Mouse (Mus musculus): ENCODE data around the gene Gdpd5. TPM values are rescaled to one million over a fixed set of nuclear protein-coding genes. Genes with fewer than 3 reads are reported as not detected.

The Gdpd5 gene
- polyA plus RNA-seq, 1 experiment from 2014 or later, result 16.7 TPM

DNA sequence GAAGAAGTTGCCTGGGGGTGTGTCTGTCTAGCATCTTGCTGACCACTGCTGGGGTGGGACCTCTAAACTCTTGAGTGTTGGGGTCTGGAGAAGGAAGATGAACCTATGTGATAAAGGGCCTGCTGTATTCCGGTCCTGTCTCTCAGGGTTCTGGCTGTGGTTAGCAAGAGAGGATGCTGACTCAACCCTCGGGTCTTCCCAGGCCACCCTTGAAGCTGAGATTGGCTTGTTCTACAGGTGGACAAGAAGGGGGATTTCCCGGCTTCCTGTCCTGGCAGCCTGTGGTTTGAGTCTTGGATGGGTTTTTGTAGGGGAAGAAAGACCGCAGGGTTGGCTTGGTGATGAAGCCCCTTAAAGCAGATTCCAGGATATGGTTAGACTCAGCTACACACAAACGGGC is 47.6 kb downstream of the Gdpd5 start:
- ATAC-seq (ENCODE audit: low FRiP score), result no peak
- 91% methylated on average over 5 of the region's 5 CpGs for WGBS
- no peak overlapping the region for H3K9ac ChIP-seq (ENCODE audit: low read length)
- no peak for DNase-seq (ENCODE audit: low spot score, missing footprints)
- no peaks in the 10 kb centered on the region for H3K9me3 ChIP-seq (ENCODE audit: control insufficient read depth, low read length)
- no peak overlapping the region for H3K4me3 ChIP-seq (ENCODE audit: low read depth, low read length)
- no peaks in the 10 kb centered on the region for H3K36me3 ChIP-seq (ENCODE audit: control insufficient read depth, insufficient read depth, low read length)
- no peak overlapping the region for H3K4me2 ChIP-seq
- H3K27ac ChIP-seq (ENCODE audit: low read depth, low read length), result no peak overlapping the region
- H3K27me3 ChIP-seq (ENCODE audit: control insufficient read depth, insufficient read depth, low read length), result no peaks in the 10 kb centered on the region
- peaks cover 8% of the 10 kb centered on the region for H3K4me1 ChIP-seq (ENCODE audit: control insufficient read depth, insufficient read depth, low read length)

DNA sequence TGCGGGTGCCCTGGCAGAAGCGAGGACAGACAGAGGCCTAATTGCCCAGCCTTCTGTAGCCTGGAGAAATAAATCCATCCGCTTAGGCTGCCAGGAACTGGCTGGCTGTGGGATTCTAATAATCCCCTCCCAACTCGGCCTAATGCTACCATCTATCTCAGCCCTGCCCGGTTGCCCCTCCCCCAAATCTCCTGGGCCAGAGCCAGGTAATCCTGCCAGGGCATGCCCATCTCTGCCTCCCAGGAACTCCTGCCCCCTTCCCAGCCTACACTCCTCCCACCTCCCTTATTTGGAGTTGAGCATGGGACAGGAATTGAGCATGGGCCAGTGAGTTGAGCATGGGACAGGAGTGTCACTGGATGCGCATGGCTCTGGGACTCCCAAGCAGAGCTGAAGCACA is 48.6 kb downstream of the Gdpd5 start:
- no peak overlapping the region for H3K27ac ChIP-seq (ENCODE audit: low read depth, low read length)
- H3K36me3 ChIP-seq (ENCODE audit: control insufficient read depth, insufficient read depth, low read length), result no peaks in the 10 kb centered on the region
- H3K9ac ChIP-seq (ENCODE audit: low read length), result no peak overlapping the region
- no peaks in the 10 kb centered on the region for H3K9me3 ChIP-seq (ENCODE audit: control insufficient read depth, low read length)
- DNase-seq (ENCODE audit: low spot score, missing footprints), result no peak
- H3K4me1 ChIP-seq (ENCODE audit: control insufficient read depth, insufficient read depth, low read length), result peaks cover 10% of the 10 kb centered on the region
- H3K27me3 ChIP-seq (ENCODE audit: control insufficient read depth, insufficient read depth, low read length), result no peaks in the 10 kb centered on the region
- 27% methylated on average over 6 of the region's 6 CpGs for WGBS
- no peak for ATAC-seq (ENCODE audit: low FRiP score)
- H3K4me2 ChIP-seq, result no peak overlapping the region
- no peak overlapping the region for H3K4me3 ChIP-seq (ENCODE audit: low read depth, low read length)

DNA sequence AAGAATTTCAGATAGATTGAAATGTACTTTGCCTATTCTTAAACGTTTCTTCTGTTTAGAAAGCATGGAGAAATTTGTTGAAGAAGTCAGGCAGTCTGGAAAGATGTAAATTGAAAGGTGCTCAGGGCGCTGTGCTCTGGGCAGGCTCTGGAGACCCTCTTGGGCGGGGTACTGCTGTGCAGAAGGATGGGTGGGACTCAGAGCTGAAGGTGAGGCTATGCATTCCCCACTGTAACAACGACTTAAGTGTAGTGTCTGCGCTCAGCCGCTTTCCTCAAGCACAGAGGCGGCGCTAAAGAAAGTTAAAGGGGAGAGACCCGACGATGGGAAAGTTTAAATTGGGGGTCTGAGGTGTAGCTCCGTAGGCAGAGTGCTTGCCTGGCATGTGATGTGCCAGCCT is 49.0 kb downstream of the Gdpd5 start:
- no peak overlapping the region for H3K4me2 ChIP-seq
- H3K36me3 ChIP-seq (ENCODE audit: control insufficient read depth, insufficient read depth, low read length), result no peaks in the 10 kb centered on the region
- no peaks in the 10 kb centered on the region for H3K27me3 ChIP-seq (ENCODE audit: control insufficient read depth, insufficient read depth, low read length)
- H3K9ac ChIP-seq (ENCODE audit: low read length), result no peak overlapping the region
- no peaks in the 10 kb centered on the region for H3K9me3 ChIP-seq (ENCODE audit: control insufficient read depth, low read length)
- peaks cover 10% of the 10 kb centered on the region for H3K4me1 ChIP-seq (ENCODE audit: control insufficient read depth, insufficient read depth, low read length)
- no peak for DNase-seq (ENCODE audit: low spot score, missing footprints)
- no peak for ATAC-seq (ENCODE audit: low FRiP score)
- H3K4me3 ChIP-seq (ENCODE audit: low read depth, low read length), result no peak overlapping the region
- no peak overlapping the region for H3K27ac ChIP-seq (ENCODE audit: low read depth, low read length)
- 78% methylated on average over 11 of the region's 11 CpGs for WGBS

DNA sequence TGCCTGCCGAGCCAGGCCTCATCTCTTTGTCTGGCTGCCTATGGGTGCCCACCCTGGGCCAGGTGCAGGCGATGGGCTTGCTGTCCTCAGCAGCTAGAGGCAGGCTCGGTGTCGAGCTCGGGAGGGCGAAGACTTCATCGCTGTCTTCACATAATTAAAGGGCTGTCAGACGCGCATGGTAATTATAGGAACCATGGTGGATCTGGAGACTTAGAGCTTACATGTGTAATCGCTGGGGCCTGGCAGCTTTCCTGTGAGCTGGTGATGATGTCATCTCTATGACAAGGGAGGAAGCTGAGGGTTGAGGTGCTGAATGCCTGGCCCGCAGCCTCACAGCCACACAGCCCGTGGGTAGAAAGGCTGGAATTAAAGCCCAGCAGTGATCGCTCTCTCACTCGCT is 51.0 kb downstream of the Gdpd5 start:
- WGBS, result 75% methylated on average over 14 of the region's 14 CpGs
- Histone ChIP-seq H3K27ac (ENCODE audit: low read depth, low read length) (no peak overlapping the region), H3K4me1 (ENCODE audit: control insufficient read depth, insufficient read depth, low read length) (peaks cover 18% of the 10 kb centered on the region), H3K36me3 (ENCODE audit: control insufficient read depth, insufficient read depth, low read length) (no peaks in the 10 kb centered on the region), H3K4me2 (no peak overlapping the region), H3K9ac (ENCODE audit: low read length) (no peak overlapping the region), H3K9me3 (ENCODE audit: control insufficient read depth, low read length) (no peaks in the 10 kb centered on the region), H3K4me3 (ENCODE audit: low read depth, low read length) (no peak overlapping the region), H3K27me3 (ENCODE audit: control insufficient read depth, insufficient read depth, low read length) (no peaks in the 10 kb centered on the region)
- ATAC-seq (ENCODE audit: low FRiP score) (no peak), DNase-seq (ENCODE audit: low spot score, missing footprints) (no peak)

DNA sequence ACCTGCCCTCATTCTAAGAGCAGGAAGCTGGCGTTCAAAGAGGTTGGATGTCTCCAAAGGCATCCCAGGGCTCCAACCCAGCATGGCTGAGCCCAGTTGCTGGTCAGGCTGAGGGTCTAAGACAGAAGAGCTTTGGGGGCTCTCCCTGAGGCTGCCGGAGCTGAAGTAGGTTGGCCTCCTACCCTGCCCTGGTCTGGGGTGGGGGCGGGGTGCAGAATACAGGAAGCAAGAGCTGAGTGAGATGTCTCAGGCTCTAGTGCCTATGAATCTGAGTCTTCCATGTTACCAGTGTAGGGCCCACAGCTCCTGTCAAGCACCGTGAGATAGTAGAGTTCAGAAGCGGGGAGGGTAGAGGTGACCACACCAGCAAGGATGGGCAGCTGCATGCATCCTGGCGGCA is 51.6 kb downstream of the Gdpd5 start:
- no peak overlapping the region for H3K9ac ChIP-seq (ENCODE audit: low read length)
- H3K4me1 ChIP-seq (ENCODE audit: control insufficient read depth, insufficient read depth, low read length), result peaks cover 18% of the 10 kb centered on the region
- no peak overlapping the region for H3K27ac ChIP-seq (ENCODE audit: low read depth, low read length)
- no peak for DNase-seq (ENCODE audit: low spot score, missing footprints)
- H3K9me3 ChIP-seq (ENCODE audit: control insufficient read depth, low read length), result no peaks in the 10 kb centered on the region
- H3K4me3 ChIP-seq (ENCODE audit: low read depth, low read length), result no peak overlapping the region
- no peaks in the 10 kb centered on the region for H3K27me3 ChIP-seq (ENCODE audit: control insufficient read depth, insufficient read depth, low read length)
- H3K36me3 ChIP-seq (ENCODE audit: control insufficient read depth, insufficient read depth, low read length), result no peaks in the 10 kb centered on the region
- H3K4me2 ChIP-seq, result no peak overlapping the region
- no peak for ATAC-seq (ENCODE audit: low FRiP score)
- WGBS, result 82% methylated on average over 6 of the region's 6 CpGs

DNA sequence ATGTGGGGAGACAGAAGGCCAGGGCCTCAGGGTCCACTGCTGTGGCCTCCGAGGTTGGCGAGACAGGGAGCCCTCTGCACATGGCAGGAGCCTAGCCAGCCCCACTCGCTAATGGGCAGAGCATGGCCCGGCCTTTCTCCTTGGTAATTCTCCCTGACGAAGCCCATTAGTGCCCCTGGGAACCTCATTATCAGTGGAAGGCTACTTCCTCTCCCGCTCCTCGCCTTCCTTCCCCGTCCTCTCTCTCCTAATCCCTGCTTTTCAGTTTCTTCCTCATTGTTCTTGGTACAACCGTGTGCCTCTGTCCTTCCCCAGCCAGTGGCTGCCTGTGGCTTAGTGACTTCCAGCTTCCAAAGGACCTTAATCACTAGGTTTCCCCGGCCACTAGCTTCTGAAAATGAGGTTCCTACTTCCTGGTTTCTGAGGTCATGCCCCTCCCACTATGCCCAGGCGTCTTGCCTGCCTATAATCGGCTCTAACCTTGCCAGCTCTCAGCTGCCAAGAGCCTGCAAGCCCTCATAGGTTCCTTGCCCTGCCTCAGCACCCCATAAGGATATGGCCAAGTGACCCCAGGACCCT is 53.5 kb downstream of the Gdpd5 start:
- Histone ChIP-seq H3K36me3 (ENCODE audit: control insufficient read depth, insufficient read depth, low read length) (no peaks in the 10 kb centered on the region), H3K9me3 (ENCODE audit: control insufficient read depth, low read length) (no peaks in the 10 kb centered on the region), H3K9ac (ENCODE audit: low read length) (no peak overlapping the region), H3K4me3 (ENCODE audit: low read depth, low read length) (no peak overlapping the region), H3K27me3 (ENCODE audit: control insufficient read depth, insufficient read depth, low read length) (no peaks in the 10 kb centered on the region), H3K4me1 (ENCODE audit: control insufficient read depth, insufficient read depth, low read length) (peaks cover 18% of the 10 kb centered on the region), H3K27ac (ENCODE audit: low read depth, low read length) (no peak overlapping the region), H3K4me2 (no peak overlapping the region)
- WGBS, result 21% methylated on average over 12 of the region's 12 CpGs
- ATAC-seq (ENCODE audit: low FRiP score) (no peak), DNase-seq (ENCODE audit: low spot score, missing footprints) (no peak)

DNA sequence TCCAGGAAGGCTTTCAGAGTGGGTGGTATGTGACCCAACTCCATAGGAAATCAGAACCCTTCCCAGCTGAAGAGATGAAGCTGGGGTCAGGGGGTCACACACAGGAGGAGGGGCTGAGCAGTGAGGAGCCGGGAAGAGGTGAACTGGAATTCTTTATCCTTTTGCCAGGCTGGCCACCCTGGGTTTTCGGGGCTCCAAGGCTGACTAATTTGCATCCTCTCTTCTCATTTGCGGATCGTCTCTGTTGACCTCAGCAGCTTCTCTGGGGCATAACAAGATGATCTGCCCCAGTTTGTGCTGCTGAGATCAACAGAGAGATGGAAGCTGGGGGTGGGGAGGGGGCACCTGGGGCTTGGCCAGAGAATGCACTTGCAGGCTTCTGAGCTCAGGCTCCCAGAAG is 55.3 kb downstream of the Gdpd5 start:
- Histone ChIP-seq H3K36me3 (ENCODE audit: control insufficient read depth, insufficient read depth, low read length) (no peaks in the 10 kb centered on the region), H3K4me2 (no peak overlapping the region), H3K4me3 (ENCODE audit: low read depth, low read length) (no peak overlapping the region), H3K9ac (ENCODE audit: low read length) (0 out of 2 replicates have a peak overlapping the region, but pooled peaks have one; percentile 10), H3K27ac (ENCODE audit: low read depth, low read length) (no peak overlapping the region), H3K9me3 (ENCODE audit: control insufficient read depth, low read length) (no peaks in the 10 kb centered on the region), H3K4me1 (ENCODE audit: control insufficient read depth, insufficient read depth, low read length) (peaks cover 18% of the 10 kb centered on the region), H3K27me3 (ENCODE audit: control insufficient read depth, insufficient read depth, low read length) (no peaks in the 10 kb centered on the region)
- DNase-seq (ENCODE audit: low spot score, missing footprints) (no peak), ATAC-seq (ENCODE audit: low FRiP score) (no peak)
- 1% methylated on average over 4 of the region's 4 CpGs for WGBS

DNA sequence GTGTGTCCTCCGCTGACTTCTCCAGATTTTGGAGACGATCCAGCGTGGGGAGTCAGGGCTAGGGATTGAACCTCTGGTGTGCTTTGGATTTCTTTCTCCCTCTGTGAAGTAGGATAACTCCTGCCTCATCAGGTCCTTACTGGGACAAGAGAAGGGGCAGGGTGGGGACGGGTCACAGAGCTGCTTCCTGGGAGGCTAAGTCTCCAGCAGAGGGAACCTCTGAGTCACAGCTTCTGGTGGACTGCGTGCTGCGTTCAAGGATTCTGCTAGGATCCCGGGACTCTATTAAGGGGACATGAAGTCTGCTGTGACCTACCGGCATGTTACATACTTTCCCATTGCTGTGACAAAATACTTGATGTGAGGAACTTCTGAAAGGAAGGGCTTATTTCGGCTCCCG is 57.7 kb downstream of the Gdpd5 start:
- DNase-seq (ENCODE audit: low spot score, missing footprints) (no peak), ATAC-seq (ENCODE audit: low FRiP score) (no peak)
- Histone ChIP-seq H3K9me3 (ENCODE audit: control insufficient read depth, low read length) (no peaks in the 10 kb centered on the region), H3K9ac (ENCODE audit: low read length) (no peak overlapping the region), H3K4me3 (ENCODE audit: low read depth, low read length) (no peak overlapping the region), H3K4me1 (ENCODE audit: control insufficient read depth, insufficient read depth, low read length) (peaks cover 21% of the 10 kb centered on the region), H3K27me3 (ENCODE audit: control insufficient read depth, insufficient read depth, low read length) (no peaks in the 10 kb centered on the region), H3K36me3 (ENCODE audit: control insufficient read depth, insufficient read depth, low read length) (no peaks in the 10 kb centered on the region), H3K27ac (ENCODE audit: low read depth, low read length) (no peak overlapping the region), H3K4me2 (no peak overlapping the region)
- 67% methylated on average over 10 of the region's 10 CpGs for WGBS

DNA sequence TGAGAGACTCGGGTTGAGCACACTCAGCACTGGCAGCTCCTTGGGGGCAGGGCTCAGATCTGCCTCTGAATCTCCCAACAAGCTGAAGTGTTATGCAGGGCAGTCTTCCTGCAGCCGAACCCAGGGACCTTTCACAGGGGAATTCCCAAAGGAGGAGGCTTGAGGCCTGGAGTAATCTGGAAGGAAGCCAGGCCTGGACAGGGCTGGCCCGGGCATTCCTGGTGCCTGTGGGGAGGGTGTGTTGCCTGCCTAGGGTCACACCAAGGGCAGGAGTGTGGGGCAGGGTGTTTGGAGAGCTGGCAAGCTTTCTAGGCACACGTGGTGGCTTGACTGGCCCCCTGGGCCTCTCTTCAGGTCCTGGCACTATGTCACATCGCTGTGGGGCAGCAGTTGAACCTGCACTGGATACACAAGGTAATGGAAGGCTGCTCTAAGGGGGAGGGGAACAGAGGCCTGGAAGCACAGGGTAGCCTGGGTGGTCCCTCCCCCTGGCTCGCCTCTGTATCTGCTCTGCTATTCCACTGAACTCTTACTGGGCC is 60.4 kb downstream of the Gdpd5 start:
- no peak overlapping the region for H3K4me2 ChIP-seq
- no peak overlapping the region for H3K27ac ChIP-seq (ENCODE audit: low read depth, low read length)
- 32% methylated on average over 6 of the region's 6 CpGs for WGBS
- H3K27me3 ChIP-seq (ENCODE audit: control insufficient read depth, insufficient read depth, low read length), result no peaks in the 10 kb centered on the region
- no peaks in the 10 kb centered on the region for H3K36me3 ChIP-seq (ENCODE audit: control insufficient read depth, insufficient read depth, low read length)
- no peak overlapping the region for H3K4me3 ChIP-seq (ENCODE audit: low read depth, low read length)
- H3K9me3 ChIP-seq (ENCODE audit: control insufficient read depth, low read length), result no peaks in the 10 kb centered on the region
- no peak overlapping the region; the same call in 1 of the 2 replicates for H3K9ac ChIP-seq (ENCODE audit: low read length)
- DNase-seq (ENCODE audit: low spot score, missing footprints), result no peak
- ATAC-seq (ENCODE audit: low FRiP score), result no peak
- H3K4me1 ChIP-seq (ENCODE audit: control insufficient read depth, insufficient read depth, low read length), result peaks cover 14% of the 10 kb centered on the region

Measured in midbrain, embryonic 11.5 days (tissue).